Mouse (Mus musculus) liver, adult (tissue): ENCODE data around the gene Klhl36.

Experiments
- GATA4 ChIP-seq: IDR thresholded peaks from 2 replicates; pipeline ENCODE4 v1.6.1; 2014; ENCODE audit warnings: mild to moderate bottlenecking, low read length; ENCODE audit not compliant: insufficient replicate concordance

Klhl36 gene

GRCm38 (mm10) chr8:119923259-119923658, 61.2 kb downstream of the Klhl36 start:
- TF ChIP-seq GATA4: no peak

GRCm38 (mm10) chr8:119925428-119925827, 63.4 kb downstream of the Klhl36 start:
- no peak for TF ChIP-seq GATA4

- TF ChIP-seq GATA4: no peak
Observed at GRCm38 (mm10) chr8:119926474-119926873, 64.4 kb downstream of the Klhl36 start.
